Mouse (Mus musculus) bone marrow, adult 2 months (tissue): ENCODE data around the gene She.

Experiments
- CTCF ChIP-seq: fragments of 200-500 bp; IDR thresholded peaks from 2 replicates; pipeline ENCODE4 v1.5.1; 2011; ENCODE audit warnings: low read length, control low read depth; ENCODE audit not compliant: control insufficient read depth, insufficient read depth
- POLR2A ChIP-seq: fragments of 200-500 bp; IDR thresholded peaks from 2 replicates; pipeline ENCODE4 v1.6.1; 2011; ENCODE audit warnings: low read depth, mild to moderate bottlenecking, control low read depth, low read length, borderline replicate concordance; ENCODE audit not compliant: control insufficient read depth

- TF ChIP-seq POLR2A = no peak
- peak; percentile 26; the same call in 1 of the 2 replicates for TF ChIP-seq CTCF
Measured at GRCm38 (mm10) chr3:89858123-89858522, 27.0 kb downstream of the She start.
